Mouse (Mus musculus) small intestine, adult 2 months (tissue): ENCODE results near the gene Usp2.

Source experiments
- CTCF ChIP-seq: fragments of 200-500 bp; IDR thresholded peaks from 2 replicates; pipeline ENCODE4 v1.5.1; 2012; ENCODE audit warnings: low read depth, mild to moderate bottlenecking, control low read depth, inconsistent platforms, low read length, moderate library complexity, mixed read lengths; ENCODE audit not compliant: insufficient replicate concordance, insufficient read length; ENCODE audit errors: extremely low read depth
- POLR2A ChIP-seq: fragments of 200-500 bp; IDR thresholded peaks from 2 replicates; pipeline ENCODE4 v1.6.1; 2012; ENCODE audit warnings: low read depth, mild to moderate bottlenecking, control low read depth, inconsistent platforms, low read length, moderate library complexity

GRCm38 (mm10) chr9:44043708-44044425, 23.0 kb upstream of the Usp2 start:
- TF ChIP-seq CTCF: no peak
- no peak for TF ChIP-seq POLR2A
